Mouse (Mus musculus): ENCODE measurements around the gene Gcnt4. TPM values are rescaled to one million over a fixed set of nuclear protein-coding genes. Genes with fewer than 3 reads are reported as not detected.

The Gcnt4 gene
- polyA plus RNA-seq, 1 experiment, result 5.6 TPM

- no peaks in the 10 kb centered on the region for H3K79me2 ChIP-seq (ENCODE audit: control insufficient read depth, insufficient read depth)
- no peaks in the 10 kb centered on the region for H3K79me3 ChIP-seq (ENCODE audit: low read depth)
- no peaks in the 10 kb centered on the region for H3K36me3 ChIP-seq (ENCODE audit: control insufficient read depth, insufficient read depth)
- TF ChIP-seq MAX (IDR thresholded peaks at IDR 0.05) (no peak), CTCF (IDR thresholded peaks at IDR 0.05; ENCODE audit: control insufficient read depth, insufficient read depth, insufficient read length) (no peak), FOSL1 (IDR thresholded peaks at IDR 0.05; ENCODE audit: insufficient read depth, low read length, poor library complexity, severe bottlenecking) (no peak), CEBPB (IDR thresholded peaks at IDR 0.05; ENCODE audit: low read depth) (no peak), USF1 (IDR thresholded peaks at IDR 0.05; ENCODE audit: low read depth) (no peak), MYOD1 (IDR thresholded peaks at IDR 0.05; ENCODE audit: control insufficient read depth, insufficient read length, low read depth) (no peak), MYOG (IDR thresholded peaks at IDR 0.05; ENCODE audit: control insufficient read depth, extremely low read depth, insufficient read length) (no peak)
- H3K4me3 ChIP-seq (ENCODE audit: insufficient read depth, poor library complexity, severe bottlenecking), result no peak overlapping the region
- H3K27me3 ChIP-seq (ENCODE audit: control insufficient read depth, insufficient read depth, insufficient read length), result no peaks in the 10 kb centered on the region
- H3ac ChIP-seq (ENCODE audit: control insufficient read depth, insufficient read length, low read depth), result no peak overlapping the region
Measured at GRCm38 (mm10) chr13:96985599-96986275, 61.2 kb downstream of the Gcnt4 start.

- TF ChIP-seq FOSL1 (IDR thresholded peaks at IDR 0.05; ENCODE audit: insufficient read depth, low read length, poor library complexity, severe bottlenecking) (no peak), MAX (IDR thresholded peaks at IDR 0.05) (no peak), USF1 (IDR thresholded peaks at IDR 0.05; ENCODE audit: low read depth) (no peak), MYOG (IDR thresholded peaks at IDR 0.05; ENCODE audit: control insufficient read depth, extremely low read depth, insufficient read length) (no peak), CEBPB (IDR thresholded peaks at IDR 0.05; ENCODE audit: low read depth) (no peak), MYOD1 (IDR thresholded peaks at IDR 0.05; ENCODE audit: control insufficient read depth, insufficient read length, low read depth) (no peak), CTCF (IDR thresholded peaks at IDR 0.05; ENCODE audit: control insufficient read depth, insufficient read depth, insufficient read length) (no peak)
- Histone ChIP-seq H3K4me3 (ENCODE audit: insufficient read depth, poor library complexity, severe bottlenecking) (no peak overlapping the region), H3K27me3 (ENCODE audit: control insufficient read depth, insufficient read depth, insufficient read length) (no peaks in the 10 kb centered on the region), H3K79me2 (ENCODE audit: control insufficient read depth, insufficient read depth) (no peaks in the 10 kb centered on the region), H3K79me3 (ENCODE audit: low read depth) (no peaks in the 10 kb centered on the region), H3ac (ENCODE audit: control insufficient read depth, insufficient read length, low read depth) (no peak overlapping the region), H3K36me3 (ENCODE audit: control insufficient read depth, insufficient read depth) (no peaks in the 10 kb centered on the region)
Measured at GRCm38 (mm10) chr13:96989129-96989528, 64.6 kb downstream of the Gcnt4 start.

- no peaks in the 10 kb centered on the region for H3K36me3 ChIP-seq (ENCODE audit: control insufficient read depth, insufficient read depth)
- H3ac ChIP-seq (ENCODE audit: control insufficient read depth, insufficient read length, low read depth), result no peak overlapping the region
- no peak overlapping the region for H3K4me3 ChIP-seq (ENCODE audit: insufficient read depth, poor library complexity, severe bottlenecking)
- no peaks in the 10 kb centered on the region for H3K79me2 ChIP-seq (ENCODE audit: control insufficient read depth, insufficient read depth)
- H3K27me3 ChIP-seq (ENCODE audit: control insufficient read depth, insufficient read depth, insufficient read length), result no peaks in the 10 kb centered on the region
- no peak for TF ChIP-seq MYOG (IDR thresholded peaks at IDR 0.05; ENCODE audit: control insufficient read depth, extremely low read depth, insufficient read length)
- TF ChIP-seq MYOD1 (IDR thresholded peaks at IDR 0.05; ENCODE audit: control insufficient read depth, insufficient read length, low read depth), result no peak
- TF ChIP-seq MAX (IDR thresholded peaks at IDR 0.05), result no peak
- no peak for TF ChIP-seq FOSL1 (IDR thresholded peaks at IDR 0.05; ENCODE audit: insufficient read depth, low read length, poor library complexity, severe bottlenecking)
- no peak for TF ChIP-seq CEBPB (IDR thresholded peaks at IDR 0.05; ENCODE audit: low read depth)
- TF ChIP-seq USF1 (IDR thresholded peaks at IDR 0.05; ENCODE audit: low read depth), result no peak
- no peak for TF ChIP-seq CTCF (IDR thresholded peaks at IDR 0.05; ENCODE audit: control insufficient read depth, insufficient read depth, insufficient read length)
- no peaks in the 10 kb centered on the region for H3K79me3 ChIP-seq (ENCODE audit: low read depth)
Measured at GRCm38 (mm10) chr13:96990045-96990444, 65.6 kb downstream of the Gcnt4 start.

- no peak overlapping the region for H3ac ChIP-seq (ENCODE audit: control insufficient read depth, insufficient read length, low read depth)
- H3K4me3 ChIP-seq (ENCODE audit: insufficient read depth, poor library complexity, severe bottlenecking), result no peak overlapping the region
- no peaks in the 10 kb centered on the region for H3K79me3 ChIP-seq (ENCODE audit: low read depth)
- TF ChIP-seq CTCF (IDR thresholded peaks at IDR 0.05; ENCODE audit: control insufficient read depth, insufficient read depth, insufficient read length) (no peak), MYOG (IDR thresholded peaks at IDR 0.05; ENCODE audit: control insufficient read depth, extremely low read depth, insufficient read length) (no peak), CEBPB (IDR thresholded peaks at IDR 0.05; ENCODE audit: low read depth) (no peak), MAX (IDR thresholded peaks at IDR 0.05) (no peak), FOSL1 (IDR thresholded peaks at IDR 0.05; ENCODE audit: insufficient read depth, low read length, poor library complexity, severe bottlenecking) (no peak), MYOD1 (IDR thresholded peaks at IDR 0.05; ENCODE audit: control insufficient read depth, insufficient read length, low read depth) (no peak)
- H3K79me2 ChIP-seq (ENCODE audit: control insufficient read depth, insufficient read depth), result no peaks in the 10 kb centered on the region
- no peaks in the 10 kb centered on the region for H3K27me3 ChIP-seq (ENCODE audit: control insufficient read depth, insufficient read depth, insufficient read length)
- no peaks in the 10 kb centered on the region for H3K36me3 ChIP-seq (ENCODE audit: control insufficient read depth, insufficient read depth)
Measured at GRCm38 (mm10) chr13:96990561-96991265, 66.2 kb downstream of the Gcnt4 start.

- no peaks in the 10 kb centered on the region for H3K79me3 ChIP-seq (ENCODE audit: low read depth)
- H3K4me3 ChIP-seq (ENCODE audit: insufficient read depth, poor library complexity, severe bottlenecking), result no peak overlapping the region
- no peaks in the 10 kb centered on the region for H3K27me3 ChIP-seq (ENCODE audit: control insufficient read depth, insufficient read depth, insufficient read length)
- no peaks in the 10 kb centered on the region for H3K79me2 ChIP-seq (ENCODE audit: control insufficient read depth, insufficient read depth)
- H3K36me3 ChIP-seq (ENCODE audit: control insufficient read depth, insufficient read depth), result no peaks in the 10 kb centered on the region
- TF ChIP-seq FOSL1 (IDR thresholded peaks at IDR 0.05; ENCODE audit: insufficient read depth, low read length, poor library complexity, severe bottlenecking), result no peak
- no peak for TF ChIP-seq CEBPB (IDR thresholded peaks at IDR 0.05; ENCODE audit: low read depth)
- no peak for TF ChIP-seq CTCF (IDR thresholded peaks at IDR 0.05; ENCODE audit: control insufficient read depth, insufficient read depth, insufficient read length)
- no peak for TF ChIP-seq USF1 (IDR thresholded peaks at IDR 0.05; ENCODE audit: low read depth)
- no peak for TF ChIP-seq MYOG (IDR thresholded peaks at IDR 0.05; ENCODE audit: control insufficient read depth, extremely low read depth, insufficient read length)
- TF ChIP-seq MYOD1 (IDR thresholded peaks at IDR 0.05; ENCODE audit: control insufficient read depth, insufficient read length, low read depth), result no peak
- TF ChIP-seq MAX (IDR thresholded peaks at IDR 0.05), result no peak
- H3ac ChIP-seq (ENCODE audit: control insufficient read depth, insufficient read length, low read depth), result no peak overlapping the region
Measured at GRCm38 (mm10) chr13:96993291-96993989, 69.0 kb downstream of the Gcnt4 start.

Measured in C2C12 (cell line).